Mouse (Mus musculus) ES-CJ7 (cell line): ENCODE data around the gene Insc.
"Not testable (repeated sequence)": the region's sequence is repeated elsewhere in the genome, so short reads cannot be mapped to it uniquely, and the experiment has no call there.

Source experiments
- DNase-seq: peaks from one replicate; pipeline ENCODE4 v3.0.0; 2011; ENCODE audit warnings: low read depth, low spot score

Insc gene

DNA sequence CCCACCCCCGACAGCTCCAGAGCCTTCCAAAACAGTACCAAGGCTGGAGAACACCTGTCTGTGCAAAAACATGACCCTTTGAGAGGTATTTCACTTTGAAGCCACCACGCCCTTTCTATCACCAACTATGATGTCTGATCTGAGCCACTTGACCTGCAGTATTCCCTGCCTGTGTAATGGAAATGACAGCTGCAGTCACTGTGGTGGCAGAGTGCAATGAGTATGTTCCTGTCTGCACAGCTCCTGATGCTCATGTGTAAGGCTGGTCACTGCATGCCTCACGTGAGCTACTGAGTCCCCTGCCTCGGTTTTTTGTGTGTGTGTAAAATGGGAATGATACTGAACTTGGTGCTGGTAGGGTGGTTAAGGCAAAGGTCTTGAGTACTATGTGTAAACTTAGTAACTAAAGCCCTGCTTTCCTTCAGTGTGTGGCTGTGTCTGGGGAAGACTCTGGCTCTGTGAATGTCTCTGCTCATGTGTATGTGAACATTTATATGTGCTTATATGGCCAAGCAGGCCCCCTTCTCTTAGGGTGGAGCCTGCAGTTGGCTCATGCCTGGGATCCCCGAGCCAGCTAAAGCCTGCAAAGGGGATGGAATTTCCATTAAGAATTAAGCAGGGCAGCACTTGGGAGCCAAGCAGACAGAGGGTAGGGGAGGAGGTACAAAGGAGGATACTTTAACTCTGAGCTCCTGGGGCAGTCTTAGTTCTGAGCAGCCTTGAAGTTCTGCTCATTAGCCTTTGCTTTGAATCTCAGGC is at the start of gene Insc:
TSS of gene Insc (plus strand) at position 673 of the 759 bp plus-strand sequence.
- no peak for DNase-seq

DNA sequence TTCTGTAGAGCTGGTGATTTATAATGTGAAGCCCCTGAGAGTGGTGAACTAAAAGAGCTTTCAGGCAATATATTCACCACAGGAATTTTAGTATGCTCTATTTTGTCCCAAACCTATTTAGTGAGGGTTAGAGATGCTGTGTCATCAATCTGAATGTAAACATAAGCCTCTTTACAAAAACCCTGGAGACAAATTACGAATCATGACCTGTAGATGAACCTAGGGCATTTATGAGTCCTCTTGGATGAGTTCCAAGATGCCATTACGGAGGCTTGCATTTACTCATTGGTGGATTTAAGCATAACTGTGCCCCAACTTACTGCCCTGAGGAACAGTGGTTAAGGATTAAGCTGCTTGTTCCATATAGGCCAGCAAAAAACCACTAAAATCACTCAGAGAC is 42.6 kb upstream of the Insc start:
- DNase-seq = no peak

DNA sequence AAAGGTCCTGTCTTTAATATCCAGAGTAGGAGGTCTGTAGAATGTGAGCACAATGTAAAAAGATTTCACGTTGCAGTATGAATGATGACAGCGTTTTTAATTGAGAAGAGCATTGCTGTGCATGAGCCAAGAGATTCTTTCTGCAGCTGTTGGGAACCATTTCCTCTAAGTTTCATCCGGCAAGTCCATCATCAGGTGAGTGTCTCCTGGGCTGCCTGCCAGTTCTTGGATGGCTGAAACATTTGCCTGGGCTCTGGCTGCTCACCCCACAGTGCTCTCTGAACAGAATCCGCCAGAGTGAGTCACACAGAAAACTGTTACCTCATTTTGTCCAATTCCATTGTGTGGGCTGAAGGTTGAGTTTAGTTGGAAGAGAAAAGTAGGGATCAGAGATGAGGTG is 36.8 kb upstream of the Insc start:
- no peak for DNase-seq

DNA sequence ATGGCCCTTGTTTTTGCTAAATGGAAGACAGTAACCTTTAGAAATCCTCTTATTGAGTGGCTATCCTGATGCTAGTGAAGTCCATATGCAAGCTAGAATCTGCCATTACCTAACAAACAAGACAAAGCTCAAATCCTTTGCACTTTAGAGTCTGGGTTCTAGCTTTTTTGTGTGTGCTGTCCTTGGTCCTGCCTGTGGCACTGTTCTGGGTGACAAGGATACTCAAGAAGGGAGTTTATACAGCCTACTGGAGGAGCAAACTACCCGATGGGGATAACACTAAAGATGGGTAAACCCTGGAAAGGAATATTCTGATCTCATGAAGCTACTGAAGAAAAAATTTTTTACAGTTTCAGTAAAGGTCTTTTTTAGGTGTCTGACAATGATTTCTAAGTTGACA is 36.1 kb upstream of the Insc start:
- no peak for DNase-seq

DNA sequence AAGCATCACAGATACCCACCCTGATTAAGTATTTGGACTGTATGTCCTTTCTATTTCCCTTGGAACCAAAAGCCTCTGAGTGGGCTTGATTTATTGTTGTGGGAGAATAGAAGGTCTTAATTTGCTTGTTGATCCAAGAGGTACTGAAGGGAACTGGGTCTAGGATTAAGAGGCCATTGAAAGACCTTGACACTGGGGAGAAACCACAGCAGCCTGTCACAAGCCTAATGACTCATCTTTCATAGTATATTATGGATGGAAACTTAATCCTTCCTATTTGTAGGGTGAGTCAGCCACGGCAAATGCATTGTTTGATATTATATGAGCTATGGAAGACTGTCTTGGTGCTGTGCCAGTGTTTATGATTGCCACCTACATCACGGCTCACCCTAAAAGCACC is 33.1 kb upstream of the Insc start:
- no peak for DNase-seq

DNA sequence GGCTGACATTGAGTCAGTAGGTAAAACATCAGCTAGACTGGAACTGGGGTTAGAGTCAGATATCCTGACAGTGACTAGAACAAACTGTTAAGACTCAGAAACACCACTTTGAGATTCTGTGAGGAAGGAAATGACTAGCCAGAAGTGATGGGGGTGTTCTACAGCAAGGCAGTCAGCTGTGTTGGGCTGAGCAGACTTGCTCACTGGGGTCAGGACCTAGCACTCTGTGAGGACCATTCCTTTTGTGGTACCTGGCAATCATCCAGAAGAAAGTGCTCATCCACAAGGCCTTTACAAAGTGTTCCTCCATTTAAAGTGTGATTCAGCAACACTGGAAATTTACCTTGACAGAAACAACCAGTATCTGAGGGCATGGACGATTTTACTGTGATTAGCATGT is 31.0 kb upstream of the Insc start:
- DNase-seq = no peak

DNA sequence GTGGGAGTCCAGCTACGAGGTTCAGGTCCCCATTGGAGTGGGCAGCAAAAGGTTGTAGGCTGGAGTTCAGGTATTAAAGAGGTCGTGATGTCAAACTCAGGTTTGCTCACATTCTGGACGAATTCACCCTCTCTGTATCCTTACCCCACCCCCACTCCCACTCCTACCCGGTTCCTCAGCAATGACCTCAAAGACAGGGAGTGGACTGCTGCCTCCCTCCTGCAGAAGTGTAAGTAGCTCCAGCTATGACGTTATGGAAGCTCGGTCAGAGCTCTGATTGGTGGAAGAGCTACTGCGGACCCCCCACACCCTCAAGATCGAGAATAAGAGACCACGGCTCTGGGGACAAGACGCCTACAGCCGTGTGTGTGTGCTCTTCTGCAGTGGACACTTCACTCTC is 25.2 kb upstream of the Insc start, which contains the start of gene Calcb:
TSS of gene Calcb (plus strand) at position 344 of the 400 bp plus-strand sequence.
- DNase-seq = no peak

DNA sequence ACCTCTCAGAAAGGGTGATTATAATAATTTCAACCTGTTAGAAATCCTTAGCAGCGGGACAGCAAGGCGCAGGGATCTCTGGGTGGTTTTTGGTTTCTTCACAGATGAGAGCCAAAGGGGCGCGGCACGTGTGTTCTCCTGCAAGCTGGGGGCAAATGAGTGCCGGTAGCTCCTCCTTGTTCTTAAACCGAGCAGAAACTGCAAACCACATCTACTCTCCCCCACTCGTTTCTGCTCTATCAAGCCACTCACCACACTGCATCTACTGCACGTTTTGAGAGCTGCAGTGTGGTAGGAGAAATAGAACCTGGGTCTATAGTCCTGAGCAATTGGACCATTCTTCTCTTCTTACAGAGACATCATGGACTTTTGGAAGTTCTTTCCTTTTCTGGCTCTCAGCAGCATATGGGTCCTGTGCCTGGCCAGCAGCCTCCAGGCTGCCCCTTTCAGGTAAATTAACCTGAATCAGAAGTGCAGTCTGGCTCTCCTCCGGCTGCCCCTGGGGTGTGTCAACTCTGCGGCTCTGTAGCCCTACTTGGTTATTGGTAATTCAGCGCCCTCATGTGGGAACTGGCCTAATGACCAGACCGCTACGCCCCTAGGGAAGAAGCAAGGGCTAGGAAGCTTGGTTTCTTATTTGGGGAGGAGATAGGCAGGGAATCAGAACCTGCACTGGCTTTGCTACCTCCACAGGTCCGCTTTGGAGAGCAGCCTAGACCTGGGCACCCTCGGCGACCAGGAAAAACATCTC is 23.9 kb upstream of the Insc start:
- DNase-seq = peak; percentile 67

DNA sequence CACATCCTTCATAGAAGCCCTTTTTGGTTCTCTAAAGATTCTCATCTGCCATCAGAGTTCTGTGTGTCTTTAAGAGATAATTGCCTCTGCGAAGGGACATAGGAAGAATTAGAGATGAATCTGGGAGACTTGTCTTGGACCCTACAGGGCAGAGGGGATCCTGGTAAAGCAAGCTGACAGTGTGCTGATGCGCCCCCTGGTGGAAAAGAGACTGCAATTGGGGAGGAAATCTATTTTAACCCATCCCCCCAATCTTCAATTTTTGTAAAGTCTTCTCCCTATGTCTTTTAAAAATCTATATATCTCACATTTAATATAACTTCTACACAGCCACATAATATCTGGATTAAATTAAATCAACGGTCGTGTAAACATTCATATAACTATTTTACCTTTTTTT is 13.8 kb upstream of the Insc start:
- peak; percentile 39 for DNase-seq

DNA sequence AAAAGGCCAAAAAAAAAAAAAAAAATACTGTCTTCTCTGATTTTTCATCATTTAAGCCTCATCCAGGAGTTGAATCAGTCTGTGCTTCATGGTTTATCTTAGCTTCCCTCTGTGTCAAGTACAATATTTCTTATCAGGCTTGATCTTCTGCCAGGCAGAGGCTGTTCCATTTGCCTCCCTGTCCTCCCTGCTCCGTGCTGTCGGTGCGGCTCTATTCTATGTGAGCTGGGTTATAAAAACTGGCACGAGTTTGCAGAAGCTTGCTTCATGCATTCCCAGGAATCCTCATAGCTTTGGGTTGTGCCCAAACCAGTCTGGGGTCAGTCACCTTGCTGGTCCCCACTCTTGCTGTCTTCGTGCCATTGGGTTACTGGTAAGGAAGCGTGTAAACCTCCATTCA is 12.3 kb upstream of the Insc start:
- DNase-seq = no peak

DNA sequence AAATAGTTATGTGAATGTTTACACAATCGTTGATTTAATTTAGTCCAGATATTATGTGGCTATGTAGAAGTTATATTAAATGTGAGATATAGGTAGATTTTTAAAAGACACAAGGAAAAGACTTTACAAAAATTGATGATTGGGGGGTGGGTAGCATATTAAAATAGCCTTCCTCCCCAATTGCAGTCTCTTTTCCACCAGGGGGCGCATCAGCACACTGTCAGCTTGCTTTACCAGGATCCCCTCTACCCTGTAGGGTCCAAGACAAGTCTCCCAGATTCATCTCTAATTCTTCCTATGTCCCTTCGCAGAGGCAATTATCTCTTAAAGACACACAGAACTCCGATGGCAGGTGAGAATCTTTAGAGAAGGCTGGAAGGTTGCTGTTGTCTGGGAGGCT is 11.8 kb upstream of the Insc start:
- not testable (repeated sequence) for DNase-seq

DNA sequence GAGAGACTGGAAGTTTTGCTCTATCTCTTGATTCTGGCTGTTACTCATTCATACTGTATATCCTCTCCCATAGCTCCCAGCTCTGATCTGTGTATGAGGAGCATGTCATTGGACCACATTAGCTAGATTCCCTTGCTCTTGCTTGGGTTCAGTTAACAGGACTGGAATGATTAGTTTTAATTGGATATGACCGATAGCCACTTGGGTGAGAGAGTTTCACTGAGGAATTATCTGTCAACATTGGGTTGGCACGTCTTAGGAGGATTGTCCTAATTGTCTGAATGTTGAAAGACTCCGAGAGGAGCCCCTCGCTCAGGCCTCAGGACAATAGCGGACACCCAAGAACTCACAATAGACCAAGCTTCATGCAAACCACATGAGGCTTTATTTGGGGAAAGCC is 7.2 kb upstream of the Insc start:
- DNase-seq = no peak

DNA sequence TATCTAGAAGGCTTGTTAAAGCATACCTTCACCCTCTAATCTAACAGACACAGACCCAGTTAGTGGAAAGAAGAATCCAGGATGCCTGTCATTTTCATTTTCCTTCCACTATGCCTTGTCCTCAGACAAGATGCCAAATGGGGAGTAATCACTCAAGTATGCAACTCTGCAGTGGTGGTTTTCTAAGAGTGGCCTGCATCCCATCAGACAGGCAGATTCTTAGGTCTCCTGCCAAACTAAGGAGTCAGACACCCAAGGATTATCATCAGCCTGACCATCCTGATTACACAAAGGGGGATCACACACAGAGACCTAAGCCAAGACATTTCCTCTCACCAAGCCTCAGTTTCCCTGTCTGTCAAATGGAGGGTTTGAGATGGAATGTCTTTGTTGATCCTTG is 5.3 kb upstream of the Insc start:
- DNase-seq = no peak

DNA sequence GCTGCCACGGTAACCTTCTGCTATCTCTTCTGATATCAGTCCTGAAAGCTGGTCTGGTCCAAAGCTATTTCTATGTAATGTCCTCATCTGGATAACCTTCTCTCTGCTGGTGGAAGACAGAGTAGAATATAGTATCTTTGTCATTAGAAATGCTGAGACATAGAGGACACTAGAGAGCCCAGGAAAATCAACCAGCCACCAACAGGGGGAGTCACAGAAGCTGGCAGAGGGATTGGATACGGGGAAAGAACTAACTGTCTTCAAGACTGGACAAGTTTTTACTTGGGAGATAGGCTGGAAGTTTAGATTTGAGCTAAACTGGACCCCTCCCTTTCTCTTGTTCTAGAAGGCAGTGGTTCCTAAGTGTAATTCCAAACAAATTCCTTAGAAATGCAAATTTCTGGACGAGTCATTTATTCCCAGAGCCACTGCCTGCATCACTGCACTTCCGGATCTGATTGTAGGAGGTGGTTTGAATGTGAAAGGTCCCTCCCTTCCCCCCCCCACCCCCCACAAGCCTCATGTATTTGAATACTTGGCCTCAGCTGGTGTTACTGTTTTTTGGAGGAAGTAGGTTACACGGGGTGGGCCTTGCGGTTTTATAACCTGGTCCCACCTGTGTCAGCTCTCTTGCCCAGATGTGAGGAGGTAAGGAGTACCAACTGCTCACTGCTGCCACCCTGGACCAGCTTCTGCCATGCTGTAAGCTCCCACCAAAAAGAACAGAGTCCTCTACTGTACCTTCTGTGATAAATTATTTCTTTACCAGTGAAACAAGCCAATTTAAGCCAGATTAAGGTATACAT is 2.9 kb upstream of the Insc start:
- DNase-seq = peak; percentile 96

DNA sequence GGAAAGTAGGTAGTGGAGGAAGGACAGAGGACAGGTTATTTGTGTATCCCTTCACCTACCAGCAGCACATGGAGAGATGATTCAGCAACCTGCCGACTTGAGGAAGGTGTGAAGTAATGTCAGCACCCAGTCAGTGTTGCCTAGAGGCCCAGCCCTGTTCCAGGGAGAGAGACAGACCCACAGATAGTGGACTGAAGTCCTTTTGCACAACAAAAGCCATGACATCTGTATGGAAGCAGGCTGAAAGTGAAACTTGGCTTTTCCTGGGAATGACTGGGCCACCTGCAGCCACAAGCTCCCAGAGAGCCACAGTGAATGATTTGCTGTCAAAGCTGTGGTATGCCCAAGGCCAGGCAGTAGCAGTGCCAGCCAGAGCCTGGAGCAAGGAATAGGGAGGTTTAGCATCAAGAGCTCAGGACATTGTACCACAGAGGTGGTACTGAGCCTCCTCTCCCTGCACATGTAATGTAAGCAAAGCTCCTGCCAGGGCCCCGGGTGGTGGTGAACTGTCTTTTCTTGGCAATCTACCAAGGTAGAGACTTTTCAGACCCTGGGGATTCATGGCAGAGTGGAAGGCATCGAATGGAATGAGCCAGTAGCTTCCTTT is 1.2 kb downstream of the Insc start:
- DNase-seq = peak; percentile 51

DNA sequence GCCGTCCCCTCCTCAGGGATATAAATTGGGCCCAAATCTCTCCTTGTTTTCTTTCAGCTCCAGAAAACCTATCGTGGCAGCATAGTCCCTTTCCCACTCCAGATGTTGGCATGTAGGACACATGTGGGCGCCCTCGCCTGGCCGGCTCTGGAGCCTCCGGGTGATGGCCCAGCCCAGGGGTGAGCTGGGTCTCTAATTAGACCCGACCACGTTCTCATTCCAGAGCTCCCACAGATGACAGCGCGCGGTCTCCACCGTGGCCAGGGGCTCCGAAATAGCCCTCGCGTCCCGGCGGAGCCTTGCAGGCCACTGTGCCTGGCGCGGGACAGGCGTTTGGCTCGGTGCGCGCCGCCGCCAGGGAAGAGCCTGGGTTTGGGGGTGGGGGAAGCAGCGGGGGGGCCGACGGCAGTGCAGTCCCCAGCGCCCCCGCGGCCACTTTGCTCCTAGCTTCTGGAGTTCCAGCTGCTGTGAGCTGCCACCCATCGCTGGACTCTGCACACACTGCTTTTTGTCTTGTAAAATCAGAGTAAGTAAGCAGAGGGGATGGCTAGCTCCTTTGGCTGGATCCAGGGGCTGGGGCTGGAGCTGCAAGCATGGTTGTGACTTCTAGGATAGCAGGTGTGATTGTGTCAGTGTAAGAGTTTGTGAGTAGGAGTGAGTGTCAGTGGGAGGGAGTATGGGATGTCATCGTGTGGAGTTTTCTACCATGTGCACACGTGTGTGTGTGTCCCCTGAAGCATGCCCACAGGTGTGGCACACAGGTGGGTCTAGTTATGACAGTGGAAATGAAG is 2.2 kb downstream of the Insc start:
- DNase-seq = no peak

DNA sequence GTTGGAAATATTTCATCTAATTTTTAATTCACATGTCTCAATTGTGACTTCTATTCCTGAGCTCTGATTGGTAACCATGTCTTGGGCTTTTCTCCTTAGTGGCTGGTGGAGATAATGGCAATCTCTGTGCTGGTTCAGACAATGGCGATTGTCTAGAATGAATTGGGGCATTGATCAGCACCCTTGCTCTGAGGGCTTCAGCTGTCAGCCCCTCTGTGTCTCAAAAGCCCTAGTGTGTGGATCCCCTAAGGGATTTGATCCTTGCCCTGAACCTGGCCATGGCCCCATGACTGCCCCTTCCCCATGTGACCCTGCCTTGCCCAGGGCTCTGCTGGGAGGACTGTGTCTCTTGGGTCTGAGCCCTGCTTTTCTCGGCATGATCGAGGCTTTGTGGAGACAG is 4.1 kb downstream of the Insc start:
- DNase-seq = no peak

DNA sequence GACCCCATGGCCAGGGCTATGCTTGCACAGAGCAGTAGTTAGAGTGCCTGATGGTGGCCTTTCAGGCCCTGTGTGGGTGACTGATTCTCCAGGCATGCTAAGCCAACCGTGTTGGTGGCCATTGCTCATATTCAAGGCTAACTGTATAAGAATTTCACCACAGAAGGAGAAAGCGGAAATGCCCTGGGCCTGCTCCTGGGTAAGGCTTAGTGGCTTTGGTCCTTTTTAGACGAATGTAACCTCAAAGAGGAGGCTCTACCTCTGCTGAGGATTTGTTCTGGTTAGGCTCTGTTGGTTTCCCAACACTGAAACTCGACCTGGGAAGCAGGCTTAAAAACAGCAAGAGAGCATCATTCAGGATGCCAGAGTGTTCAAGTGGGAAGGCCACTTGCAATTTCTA is 4.7 kb downstream of the Insc start:
- DNase-seq = no peak

DNA sequence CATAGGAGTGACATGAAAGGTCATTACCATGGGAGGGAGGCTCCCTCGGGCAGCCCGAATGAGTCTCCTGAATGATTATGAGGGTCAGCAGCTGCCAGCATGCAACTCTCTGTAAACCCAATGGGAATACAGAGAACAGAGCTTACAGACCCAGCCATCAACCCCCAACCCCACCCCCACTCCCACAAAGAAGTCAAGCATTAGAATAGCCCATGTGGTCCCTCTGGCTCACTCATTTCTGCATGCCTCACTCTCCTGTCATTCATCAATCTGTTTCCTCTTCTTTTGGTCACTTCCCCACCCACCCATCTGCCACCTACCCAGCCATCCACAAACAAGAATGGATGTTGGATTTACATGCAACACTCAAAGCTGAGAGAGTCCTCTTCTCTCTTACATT is 10.0 kb downstream of the Insc start:
- no peak for DNase-seq

DNA sequence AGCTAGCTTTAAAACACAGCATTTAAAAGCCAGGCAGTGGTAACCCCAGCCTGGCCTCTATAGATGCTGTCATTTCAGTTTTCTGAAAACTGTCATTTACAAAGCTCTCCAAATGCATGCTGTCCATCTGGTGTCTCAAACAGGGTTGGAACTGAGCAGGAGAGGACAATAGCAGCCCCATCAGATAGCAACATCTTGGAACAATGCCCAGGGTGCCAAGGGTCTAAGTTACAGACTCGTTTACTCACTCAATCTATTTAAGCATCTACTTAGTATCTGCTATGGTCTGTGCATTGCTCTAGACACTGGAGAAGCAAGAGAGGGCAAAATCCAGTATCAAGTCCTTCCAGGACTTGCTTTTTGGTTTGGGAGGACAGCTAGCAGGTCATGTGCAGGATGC is 10.7 kb downstream of the Insc start:
- DNase-seq = no peak

DNA sequence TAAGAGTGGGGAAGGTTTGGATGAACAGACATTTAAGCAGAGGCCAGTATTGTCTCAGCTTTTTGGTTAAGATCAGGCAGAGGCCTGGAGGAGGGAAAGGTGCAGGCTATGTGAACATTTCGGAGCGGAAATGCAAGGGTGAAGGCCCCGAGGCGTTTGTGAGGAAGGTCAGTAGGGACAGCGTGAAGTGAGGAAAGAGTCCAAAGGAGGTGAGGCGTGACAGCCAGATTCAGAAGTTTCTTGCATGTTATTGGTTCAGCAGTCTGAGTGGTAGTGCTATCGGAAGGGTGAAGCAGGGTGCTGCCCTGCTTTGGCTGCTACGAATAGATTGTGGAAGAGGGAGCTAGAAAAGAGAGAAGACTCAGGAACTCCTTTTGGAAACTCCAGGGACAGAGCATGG is 11.1 kb downstream of the Insc start:
- no peak for DNase-seq
